40 mouse cellular contexts compared by ENCODE assay signal in the genomic region with DNA sequence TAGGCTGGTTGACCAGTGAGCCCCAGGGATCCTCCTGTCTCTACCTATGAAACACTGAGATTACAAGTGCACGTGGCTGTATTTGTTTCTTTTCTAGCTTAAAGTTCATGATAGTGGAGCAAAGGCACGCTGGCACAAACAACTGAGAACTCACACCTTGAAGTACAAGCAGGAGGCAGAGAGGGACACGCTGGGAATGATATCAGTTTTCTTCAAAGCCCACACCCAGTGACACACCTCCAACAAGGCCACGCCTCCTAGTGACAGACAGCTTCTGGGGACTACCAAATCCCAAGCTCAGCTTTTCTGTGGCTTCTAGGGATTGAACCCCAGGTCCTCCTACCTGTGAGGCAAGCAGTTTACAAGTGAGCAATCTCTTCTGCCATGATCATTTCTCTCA. TPM values are rescaled to one million over a fixed set of nuclear protein-coding genes. Genes with fewer than 3 reads are reported as not detected.
"Had no signal": no experiment of that assay in that cellular context is flagged by ENCODE, and none has a peak within 500 bp of the region (broad histone marks: within the 10 kb centered on the region; RNA-seq: fewer than 3 reads in every experiment).

No protein-coding gene starts in this region.

- H3K4me1 ChIP-seq: limb, embryonic 10.5 days; limb, embryonic 12.5 days; limb, embryonic 13.5 days; limb, embryonic 15.5 days; lung, embryonic 15.5 days; megakaryocyte, embryonic 14.5 days; midbrain, embryonic 10.5 days; midbrain, embryonic 12.5 days; midbrain, embryonic 13.5 days; midbrain, embryonic 15.5 days; neural tube, embryonic 12.5 days had no signal

- H3K9ac ChIP-seq: limb, embryonic 12.5 days; limb, embryonic 13.5 days; limb, embryonic 15.5 days; liver, embryonic 12.5 days; liver, embryonic 13.5 days; liver, embryonic 14.5 days; liver, embryonic 15.5 days; liver, postnatal 0 days; lung, embryonic 14.5 days; lung, embryonic 15.5 days; midbrain, embryonic 12.5 days; midbrain, embryonic 13.5 days; midbrain, embryonic 15.5 days; neural tube, embryonic 12.5 days had no signal

- H3K4me3 ChIP-seq: limb, embryonic 10.5 days; limb, embryonic 12.5 days; limb, embryonic 13.5 days; limb, embryonic 15.5 days; liver, embryonic 12.5 days; liver, embryonic 13.5 days; liver, embryonic 15.5 days; lung, embryonic 15.5 days; megakaryocyte, embryonic 14.5 days; midbrain, embryonic 10.5 days; midbrain, embryonic 12.5 days; midbrain, embryonic 13.5 days; midbrain, embryonic 15.5 days; myocyte; neural tube, embryonic 12.5 days had no signal

- H3K27me3 ChIP-seq: limb, embryonic 12.5 days; limb, embryonic 13.5 days; limb, embryonic 15.5 days; liver, embryonic 12.5 days; liver, embryonic 13.5 days; liver, embryonic 15.5 days; lung, embryonic 15.5 days; midbrain, embryonic 12.5 days; midbrain, embryonic 13.5 days; midbrain, embryonic 15.5 days; neural tube, embryonic 12.5 days had no signal

- H3K4me2 ChIP-seq: limb, embryonic 12.5 days; limb, embryonic 13.5 days; limb, embryonic 15.5 days; liver, embryonic 11.5 days; liver, embryonic 12.5 days; liver, embryonic 13.5 days; liver, embryonic 15.5 days; lung, embryonic 14.5 days; lung, embryonic 15.5 days; midbrain, embryonic 11.5 days; midbrain, embryonic 12.5 days; midbrain, embryonic 13.5 days; midbrain, embryonic 15.5 days; neural tube, embryonic 12.5 days had no signal

- H3K27ac ChIP-seq: limb, embryonic 10.5 days; limb, embryonic 12.5 days; limb, embryonic 13.5 days; limb, embryonic 15.5 days; liver, embryonic 12.5 days; liver, embryonic 13.5 days; liver, embryonic 14.5 days; liver, embryonic 15.5 days; lung, embryonic 15.5 days; macrophage; midbrain, embryonic 10.5 days; midbrain, embryonic 12.5 days; midbrain, embryonic 13.5 days; midbrain, embryonic 15.5 days; neural tube, embryonic 12.5 days had no signal

- DNase-seq: left cerebral cortex, postnatal 4 days; liver; liver, embryonic 13.5 days; liver, postnatal 0 days; lung, adult 18-20 months; lung, adult 2 months; lung, embryonic 14.5 days; lung, postnatal 10 days; lung, postnatal 14 days; lung, postnatal 36 days; lung, postnatal 4 days; midbrain, embryonic 14.5 days had no signal

- ATAC-seq: liver, embryonic 12.5 days; liver, postnatal 0 days; lung, postnatal 0 days; midbrain, embryonic 13.5 days; midbrain, embryonic 15.5 days; midbrain, embryonic 16.5 days had no signal

- H3K9me3 ChIP-seq: limb, embryonic 10.5 days; limb, embryonic 12.5 days; limb, embryonic 13.5 days; limb, embryonic 15.5 days; liver, embryonic 12.5 days; liver, embryonic 13.5 days; liver, embryonic 15.5 days; lung, embryonic 15.5 days; megakaryocyte, embryonic 14.5 days; midbrain, embryonic 10.5 days; midbrain, embryonic 12.5 days; midbrain, embryonic 13.5 days; midbrain, embryonic 15.5 days; neural tube, embryonic 12.5 days had no signal

- H3K36me3 ChIP-seq: limb, embryonic 10.5 days; limb, embryonic 12.5 days; limb, embryonic 13.5 days; limb, embryonic 15.5 days; liver, embryonic 12.5 days; liver, embryonic 13.5 days; liver, embryonic 15.5 days; lung, embryonic 15.5 days; midbrain, embryonic 10.5 days; midbrain, embryonic 12.5 days; midbrain, embryonic 13.5 days; midbrain, embryonic 15.5 days; neural tube, embryonic 12.5 days had no signal

RNA-seq across cellular contexts. Expression of a gene that starts 23.9 kb away (rescaled TPM):
- total RNA-seq: liver, adult 2 months; megakaryocyte progenitor cell, adult 5-6 weeks; megakaryocyte, adult 5-6 weeks; megakaryocyte-erythroid progenitor cell, adult 5-6 weeks; monocyte, adult 5-6 weeks had no signal
- polyA plus RNA-seq: limb, embryonic 10.5 days; limb, embryonic 11.5 days; limb, embryonic 15.5 days; liver, adult 2 months; liver, embryonic 12.5 days; liver, embryonic 13.5 days; liver, embryonic 14.5 days; liver, embryonic 16.5 days; liver, postnatal 0 days; lung, embryonic 14.5 days; macrophage; myocyte; neural tube, embryonic 11.5 days; neural tube, embryonic 12.5 days had no signal

RNA-seq across cellular contexts. Expression of a gene that starts 33.6 kb away (rescaled TPM):
- total RNA-seq: liver, adult 2 months; megakaryocyte progenitor cell, adult 5-6 weeks; megakaryocyte, adult 5-6 weeks; megakaryocyte-erythroid progenitor cell, adult 5-6 weeks; monocyte, adult 5-6 weeks had no signal
- polyA plus RNA-seq: limb, embryonic 11.5 days; limb, embryonic 12.5 days; liver, adult 2 months; liver, embryonic 11.5 days; liver, embryonic 12.5 days; liver, embryonic 13.5 days; liver, embryonic 15.5 days; liver, embryonic 16.5 days; macrophage had no signal
